Mouse (Mus musculus): ENCODE measurements around the gene Gm8281. TPM values are rescaled to one million over a fixed set of nuclear protein-coding genes. Genes with fewer than 3 reads are reported as not detected.
"Not testable (repeated sequence)": the region's sequence is repeated elsewhere in the genome, so short reads cannot be mapped to it uniquely, and the experiment has no call there.

Gene Gm8281
- 0.39 TPM in 1 of 3 replicates, not detected in the others for total RNA-seq (2017)

GRCm38 (mm10) chr14:5070611-5071490 lies at the start of gene Gm8281:
Gene Gm8281 (plus strand): TSS chr14:5071040.
- ATAC-seq (replicated peaks; ENCODE audit: insufficient number of reproducible peaks, low FRiP score, low TSS enrichment, poor library complexity, severe bottlenecking): not testable (repeated sequence)

GRCm38 (mm10) chr14:5050329-5050728 lies 20.5 kb upstream of the Gm8281 start, which contains the start of gene 4930555G01Rik:
Gene 4930555G01Rik (plus strand): TSS chr14:5050629.
- not testable (repeated sequence) for ATAC-seq (replicated peaks; ENCODE audit: insufficient number of reproducible peaks, low FRiP score, low TSS enrichment, poor library complexity, severe bottlenecking)

DNA sequence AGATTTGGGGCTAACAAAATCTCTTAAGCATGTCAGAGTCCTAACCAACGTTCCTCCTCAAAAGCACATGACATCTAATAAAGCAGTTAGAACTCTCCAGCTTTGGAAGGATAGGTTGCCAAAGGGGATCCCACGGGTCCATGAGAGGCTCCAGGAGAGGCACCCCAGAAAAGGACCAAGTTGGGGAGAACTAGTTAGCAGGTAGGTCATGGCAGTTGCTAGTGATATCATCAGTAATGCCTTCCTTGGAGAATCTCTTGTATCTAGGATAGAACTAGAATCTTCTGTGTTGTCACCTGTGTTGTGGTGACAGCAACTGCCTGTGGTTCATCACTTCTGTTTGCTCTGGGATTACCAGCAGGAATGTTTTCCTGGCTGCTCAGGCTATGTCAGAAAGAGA lies 60.4 kb downstream of the Gm8281 start, which contains the start of gene Gm8279:
TSS of gene Gm8279 (plus strand) at position 301 of the 400 bp plus-strand sequence.
- not testable (repeated sequence) for ATAC-seq (replicated peaks; ENCODE audit: insufficient number of reproducible peaks, low FRiP score, low TSS enrichment, poor library complexity, severe bottlenecking)

Other genes starting within 250 kb of the Gm8281 start
- not detected in 3 replicates for gene Gm3269, start 232.9 kb upstream of the Gm8281 start, total RNA-seq (2017)
- not detected in 3 replicates for gene Gm3264, start 215.5 kb upstream of the Gm8281 start, total RNA-seq (2017)
- not detected in 3 replicates for gene Gm3278, start 178.6 kb upstream of the Gm8281 start, total RNA-seq (2017)
- gene Gm8297, start 87.1 kb upstream of the Gm8281 start, total RNA-seq (2017): not detected in 3 replicates
- not detected in 3 replicates for gene Gm3298, start 55.1 kb upstream of the Gm8281 start, total RNA-seq (2017)
- not detected in 3 replicates for gene 4930555G01Rik, start 20.4 kb upstream of the Gm8281 start, total RNA-seq (2017)
- gene Gm8279, start 60.5 kb downstream of the Gm8281 start, total RNA-seq (2017): not detected in 3 replicates
- gene Gm3317, start 93.5 kb downstream of the Gm8281 start, total RNA-seq (2017): not detected in 3 replicates
- not detected in 3 replicates for gene Gm8271, start 114.8 kb downstream of the Gm8281 start, total RNA-seq (2017)
- not detected in 3 replicates for gene Gm3526, start 189.5 kb downstream of the Gm8281 start, total RNA-seq (2017)